Mouse (Mus musculus): Measurements from ENCODE around the gene Kif19a.

DNA sequence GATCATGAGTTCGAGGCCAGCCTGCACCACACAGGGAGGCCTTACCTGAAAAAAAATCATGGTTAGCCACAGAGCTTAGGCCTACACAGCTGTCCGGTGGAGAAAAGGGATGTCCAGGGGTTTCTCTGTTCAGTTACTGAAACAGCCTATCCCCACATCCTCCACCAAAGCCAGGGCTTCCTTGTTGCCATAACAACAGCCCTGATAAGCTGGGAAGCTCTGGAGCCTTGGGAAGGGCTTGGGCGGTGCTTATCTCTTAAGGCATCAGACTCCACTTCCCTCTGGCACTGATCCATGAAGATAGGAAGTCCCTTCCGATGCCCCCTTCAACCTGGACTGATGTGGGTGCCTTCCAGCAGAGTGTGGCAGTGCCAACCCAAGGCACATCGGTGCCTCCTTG lies 68.0 kb downstream of the Kif19a start:
- TF ChIP-seq EP300 (IDR thresholded peaks at IDR 0.05; ENCODE audit: insufficient read depth, low read depth, low read length) (no peak), CTCF (IDR thresholded peaks at IDR 0.05; ENCODE audit: low read depth, low read length) (no peak)
